Mouse (Mus musculus) kidney, adult 2 months (tissue): ENCODE measurements at regions not wholly inside any gene's neighbourhood (a gene's known extent, or its start where the extent isn't known, plus 50 kb on each side); places are given as distances from the start of the nearest gene placed in this dataset.

ENCODE experiments used
- CTCF ChIP-seq: fragments of 200-500 bp; conservative IDR thresholded peaks from 2 replicates; pipeline ENCODE4 v1.5.1; 2011; ENCODE audit warnings: low read depth, mild to moderate bottlenecking, control low read depth, low read length, moderate library complexity, mixed read lengths; ENCODE audit not compliant: insufficient read depth, insufficient read length
- POLR2A ChIP-seq: fragments of 200-500 bp; IDR thresholded peaks from one replicate; pipeline ENCODE4 v1.6.1; 2011; ENCODE audit warnings: low read depth, low read length, control low read depth

DNA sequence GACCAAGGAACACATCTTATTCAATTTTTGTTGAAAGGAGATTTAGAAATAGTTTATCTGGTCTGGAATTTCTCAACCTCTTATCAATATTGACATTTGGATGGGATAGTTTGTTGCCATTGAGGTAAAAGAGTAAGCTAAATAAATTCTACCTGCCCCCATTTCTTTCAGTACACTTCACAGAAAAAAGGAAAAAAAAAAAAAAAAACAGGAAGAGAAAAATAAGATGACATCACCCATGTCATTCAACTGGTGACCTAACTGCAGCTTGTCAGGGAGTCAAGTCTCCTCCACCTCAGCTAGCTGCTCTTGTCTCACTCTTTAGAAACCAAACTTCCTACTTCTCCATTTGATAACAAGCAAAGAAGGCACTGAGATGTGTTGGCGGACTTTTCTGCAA, 61.3 kb upstream of the Agps start:
- TF ChIP-seq CTCF (no peak), POLR2A (no peak)
